Mouse (Mus musculus) lung, postnatal 0 days (tissue): ENCODE measurements around the gene Tubb2b.

Source experiments
- CTCF ChIP-seq: IDR thresholded peaks from 2 replicates; pipeline ENCODE4 v1.5.1; 2016; ENCODE audit warnings: antibody characterized with exemption, mild to moderate bottlenecking
- EP300 ChIP-seq: IDR thresholded peaks from 2 replicates; pipeline ENCODE4 v1.6.1; 2016; ENCODE audit warnings: antibody characterized with exemption, mild to moderate bottlenecking, control low read depth

- TF ChIP-seq CTCF (no peak), EP300 (no peak)
Measured at GRCm38 (mm10) chr13:34148181-34148580, 17.9 kb upstream of the Tubb2b start.
